Mouse (Mus musculus) Patski (cell line): ENCODE measurements around the gene Pip5k1c. TPM values are rescaled to one million over a fixed set of nuclear protein-coding genes. Genes with fewer than 3 reads are reported as not detected.

Experiments used
- ATAC-seq: fragments of 100-300 bp; one replicate; pipeline ENCODE4 v1.8.0; 2021
- CTCF ChIA-PET: fragments of 350-600 bp; sonication (Branson Sonifier 250); formaldehyde crosslinking; loops from one replicate; lab custom pipeline; 2022; ENCODE audit warnings: inconsistent platforms; lab: Charles Lee
- POLR2A ChIA-PET: fragments of 350-600 bp; sonication (Branson Sonifier 250); formaldehyde crosslinking; loops from one replicate; lab custom pipeline; 2022; ENCODE audit warnings: antibody characterized with exemption, inconsistent platforms; lab: Charles Lee
- DNase-seq: peaks from one replicate; pipeline ENCODE4 v3.0.0-alpha.2; 2011; ENCODE audit warnings: low read depth, low spot score
- H3K27me3 ChIP-seq: fragments of 371-371 bp; one replicate; pipeline ENCODE4 v1.5.1; 2021
- CTCF ChIP-seq: fragments of 100-300 bp; IDR thresholded peaks from one replicate; pipeline ENCODE4 v1.5.1; 2021
- in situ Hi-C: fragments of 300-500 bp; cut with MboI; formaldehyde crosslinking; loops from 3 replicates; pipeline ENCODE4 v1.11.1; 2018; ENCODE audit warnings: low pct_unique_long_range_greater_than_20kb, mixed read lengths
- polyA plus RNA-seq: library from polyadenylated mRNA; unstranded; gene quantifications from one replicate; pipeline ENCODE4 v1.2.3, GENCODE M21; 2021

Pip5k1c gene
- polyA plus RNA-seq, 1 experiment from 2014 or later: 51.5 TPM

DNA sequence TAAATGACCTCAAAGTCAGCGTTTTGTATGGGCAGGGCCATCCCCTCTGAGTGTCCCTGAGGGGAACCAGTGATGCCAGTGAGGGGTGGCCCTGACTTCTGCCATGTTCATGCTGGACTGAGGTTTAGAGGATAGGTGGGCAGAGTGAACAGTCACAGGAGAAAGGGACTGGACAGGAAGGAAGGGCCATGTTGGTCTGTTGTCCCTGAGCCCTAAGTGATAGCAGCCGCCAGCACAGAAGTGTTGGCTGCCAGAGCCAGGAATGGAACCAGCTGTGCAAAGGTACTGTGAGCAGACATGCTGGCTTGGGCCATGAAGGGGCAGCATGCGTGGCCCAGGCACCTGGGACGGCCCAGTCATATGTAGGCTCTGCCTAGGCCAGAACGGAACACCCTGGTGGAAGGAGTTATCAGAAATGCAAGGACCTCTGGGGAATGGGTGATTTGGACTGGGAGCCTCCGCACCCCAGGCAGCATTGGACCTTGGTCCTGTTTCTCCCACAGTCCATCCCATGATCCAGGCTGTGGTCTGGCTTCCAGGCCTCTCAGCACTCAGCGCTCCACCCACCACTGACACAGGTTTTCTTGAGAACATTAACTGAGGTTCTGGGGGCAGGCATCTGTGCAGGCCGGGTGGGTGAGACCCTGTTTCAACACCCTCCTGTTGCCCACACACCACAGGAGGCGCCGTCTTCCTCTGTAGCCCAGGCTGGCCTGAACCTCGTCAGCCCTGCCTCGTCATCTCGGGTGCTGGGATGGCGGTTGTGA lies 7.0 kb downstream of the Pip5k1c start:
- ChIA-PET POLR2A (no interaction called here), CTCF (interaction anchor here (0.7 to 3.1 kb wide), 3 partner anchors 7 to 42 kb away, joined by 3 to 15 read pairs (median 3); partner anchors contain the start of gene Pip5k1c)
- ATAC-seq (no peak), DNase-seq (no peak)
- in situ Hi-C loops: no loop called here
- no peak for TF ChIP-seq CTCF
- no peaks in the 10 kb centered on the region for H3K27me3 ChIP-seq

DNA sequence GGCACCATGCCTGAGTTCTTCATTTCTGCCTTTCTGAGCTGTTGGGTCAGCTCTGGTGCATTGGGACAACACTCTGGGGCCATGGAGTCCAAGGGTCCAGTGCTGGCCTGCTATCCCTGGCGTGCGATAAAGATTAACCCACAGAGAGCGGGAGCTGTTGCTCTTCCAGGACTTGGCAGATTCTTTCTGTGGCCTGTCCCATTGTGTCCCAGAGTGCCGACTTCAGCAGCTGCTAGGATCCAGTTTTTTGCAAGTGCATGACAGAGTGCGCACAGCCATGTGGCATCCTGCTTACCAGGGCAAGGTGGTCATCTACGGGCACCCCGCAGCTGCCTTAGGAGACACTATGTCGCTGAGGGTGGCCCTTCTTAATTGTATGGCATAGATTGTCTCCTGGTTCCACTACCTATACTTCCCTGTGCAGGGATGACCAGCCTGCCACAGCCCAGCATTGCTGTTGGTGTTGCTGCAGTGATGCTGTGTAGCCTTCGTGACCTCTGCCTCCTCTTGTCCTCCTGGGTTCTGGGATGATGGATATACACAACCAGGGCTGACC lies 7.7 kb downstream of the Pip5k1c start:
- ChIA-PET CTCF (interaction anchor here (3.1 kb wide), 1 partner anchor 7 kb away, joined by 15 read pairs; the partner anchor contains the start of gene Pip5k1c), POLR2A (no interaction called here)
- in situ Hi-C loops: no loop called here
- H3K27me3 ChIP-seq: no peaks in the 10 kb centered on the region
- TF ChIP-seq CTCF: no peak
- DNase-seq: no peak
- ATAC-seq: no peak

DNA sequence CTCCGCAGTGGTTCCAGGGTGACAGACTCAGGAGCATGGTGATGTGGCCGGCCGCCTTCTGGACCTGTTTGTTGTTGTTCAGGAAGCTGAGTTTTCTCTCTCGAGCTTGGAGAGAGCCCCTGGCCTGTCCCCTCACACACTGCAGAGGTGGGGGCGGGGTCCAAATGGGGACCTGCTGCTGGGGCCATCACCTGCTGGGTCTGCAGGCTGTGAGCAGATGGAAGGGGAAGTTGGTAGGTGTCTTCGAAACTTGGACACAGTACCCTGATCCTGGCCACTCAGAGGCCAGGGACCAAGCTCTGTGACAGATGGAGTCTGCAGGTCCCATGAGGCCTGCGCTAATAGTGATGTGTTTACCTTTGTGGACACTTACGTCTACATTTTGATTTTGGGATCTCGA lies 8.6 kb downstream of the Pip5k1c start:
- no peaks in the 10 kb centered on the region for H3K27me3 ChIP-seq
- in situ Hi-C loops: no loop called here
- no peak for TF ChIP-seq CTCF
- ChIA-PET POLR2A (no interaction called here), CTCF (interaction anchor here (1.0 to 3.1 kb wide), 2 partner anchors 8 to 12 kb away, joined by 4 to 15 read pairs; partner anchors contain the start of gene Pip5k1c)
- ATAC-seq (no peak), DNase-seq (no peak)

DNA sequence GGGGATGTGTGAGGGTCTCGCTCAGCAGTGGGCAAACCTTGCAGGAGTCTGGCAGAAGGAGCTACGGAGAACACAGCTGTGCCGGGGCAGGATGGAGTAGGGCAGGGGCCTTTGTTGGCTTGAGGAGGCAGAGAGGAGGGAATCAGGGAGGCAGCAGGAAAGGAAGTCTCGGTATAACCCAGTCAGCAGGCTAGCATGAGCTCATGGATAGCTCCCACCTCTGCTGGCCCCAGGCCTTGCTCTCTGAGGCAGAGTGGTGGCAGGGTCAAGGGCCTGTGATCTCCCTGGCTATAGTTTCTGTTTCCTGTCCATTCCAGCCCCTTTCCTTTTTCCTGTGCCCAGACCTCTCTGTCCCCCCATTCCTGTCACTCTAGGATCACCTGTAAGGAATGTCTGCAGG lies 9.5 kb downstream of the Pip5k1c start:
- CTCF ChIA-PET: interaction anchor here (1.6 to 4.6 kb wide), 3 partner anchors 9 to 40 kb away, joined by 3 to 28 read pairs (median 15); partner anchors contain the start of gene Pip5k1c
- in situ Hi-C loops: no loop called here
- DNase-seq: no peak
- H3K27me3 ChIP-seq: no peaks in the 10 kb centered on the region
- TF ChIP-seq CTCF: no peak
- ATAC-seq: no peak
- POLR2A ChIA-PET: no interaction called here

DNA sequence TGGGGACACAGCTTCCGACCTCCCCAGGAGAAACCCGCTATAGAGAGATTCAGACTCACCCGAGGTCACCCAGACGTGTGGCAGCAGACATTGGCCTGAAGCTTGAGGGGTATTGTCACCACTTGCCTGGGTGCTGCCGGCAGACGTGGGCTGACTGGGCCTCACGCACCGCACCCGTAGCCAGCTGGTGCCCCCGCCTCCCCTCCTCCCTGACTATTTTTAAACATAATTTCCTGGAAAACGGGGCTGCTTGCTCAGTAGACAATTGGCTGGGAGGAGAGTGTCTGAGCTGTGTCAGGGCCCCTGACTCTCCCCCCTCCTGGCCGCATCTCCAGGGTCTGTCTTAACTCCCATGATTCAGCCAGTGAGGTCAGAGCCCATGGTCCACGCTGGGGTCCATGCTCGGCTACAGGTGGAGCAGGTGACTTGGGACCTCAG lies 10.0 kb downstream of the Pip5k1c start:
- POLR2A ChIA-PET: no interaction called here
- in situ Hi-C loops: no loop called here
- CTCF ChIA-PET: interaction anchor here (1.6 to 4.6 kb wide), 3 partner anchors 10 to 39 kb away, joined by 3 to 28 read pairs (median 15); partner anchors contain the start of gene Pip5k1c
- H3K27me3 ChIP-seq: no peaks in the 10 kb centered on the region
- TF ChIP-seq CTCF: no peak
- DNase-seq: no peak
- ATAC-seq: no peak

DNA sequence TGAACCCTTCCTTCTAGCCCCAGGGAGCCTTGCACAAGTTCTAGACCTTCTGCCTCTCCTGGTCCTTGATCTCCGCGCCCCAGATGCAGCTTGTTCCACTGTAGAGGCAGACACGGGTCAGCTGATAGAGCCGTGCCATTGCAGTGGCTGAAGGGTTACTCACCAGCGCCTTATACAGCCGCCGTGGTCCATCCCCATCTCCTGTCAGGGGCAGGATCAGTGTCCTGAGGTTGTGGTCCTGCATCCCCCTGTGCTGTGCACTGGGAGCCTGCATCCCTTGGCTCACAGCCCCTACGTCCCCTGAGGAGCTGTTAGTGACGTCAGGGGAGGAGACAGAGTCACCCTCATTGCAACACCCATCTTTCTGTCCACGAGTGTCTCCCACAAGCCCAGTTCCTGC lies 10.5 kb downstream of the Pip5k1c start:
- no peak for ATAC-seq
- in situ Hi-C loops: no loop called here
- DNase-seq: no peak
- no peaks in the 10 kb centered on the region for H3K27me3 ChIP-seq
- ChIA-PET CTCF (interaction anchor here (1.6 to 4.6 kb wide), 3 partner anchors 10 to 39 kb away, joined by 3 to 28 read pairs (median 15); partner anchors contain the start of gene Pip5k1c), POLR2A (no interaction called here)
- TF ChIP-seq CTCF: no peak

DNA sequence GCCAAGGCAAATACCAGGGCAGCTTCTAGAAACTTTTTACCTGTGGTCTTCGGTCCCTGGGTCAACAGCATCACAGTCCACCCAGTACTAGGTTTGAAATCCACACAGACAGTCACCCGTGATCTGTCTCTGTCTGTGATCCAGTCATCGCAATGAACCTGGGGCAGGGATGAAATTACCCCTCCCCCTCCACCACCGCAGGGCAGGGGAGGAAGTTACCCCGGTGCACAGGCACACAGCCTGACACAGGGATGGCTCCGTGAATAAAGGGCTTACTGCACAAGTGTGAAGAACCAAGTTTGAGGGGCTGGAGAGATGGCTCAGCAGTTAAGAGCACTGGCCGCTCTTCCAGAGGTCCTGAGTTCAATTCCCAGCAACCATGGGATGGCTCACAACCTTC lies 11.0 kb downstream of the Pip5k1c start:
- no peak for TF ChIP-seq CTCF
- in situ Hi-C loops: no loop called here
- DNase-seq (no peak), ATAC-seq (no peak)
- no peaks in the 10 kb centered on the region for H3K27me3 ChIP-seq
- ChIA-PET CTCF (interaction anchor here (0.9 to 4.6 kb wide), 5 partner anchors 11 to 38 kb away, joined by 3 to 32 read pairs (median 5); partner anchors contain the start of genes Pip5k1c and Tjp3), POLR2A (no interaction called here)

DNA sequence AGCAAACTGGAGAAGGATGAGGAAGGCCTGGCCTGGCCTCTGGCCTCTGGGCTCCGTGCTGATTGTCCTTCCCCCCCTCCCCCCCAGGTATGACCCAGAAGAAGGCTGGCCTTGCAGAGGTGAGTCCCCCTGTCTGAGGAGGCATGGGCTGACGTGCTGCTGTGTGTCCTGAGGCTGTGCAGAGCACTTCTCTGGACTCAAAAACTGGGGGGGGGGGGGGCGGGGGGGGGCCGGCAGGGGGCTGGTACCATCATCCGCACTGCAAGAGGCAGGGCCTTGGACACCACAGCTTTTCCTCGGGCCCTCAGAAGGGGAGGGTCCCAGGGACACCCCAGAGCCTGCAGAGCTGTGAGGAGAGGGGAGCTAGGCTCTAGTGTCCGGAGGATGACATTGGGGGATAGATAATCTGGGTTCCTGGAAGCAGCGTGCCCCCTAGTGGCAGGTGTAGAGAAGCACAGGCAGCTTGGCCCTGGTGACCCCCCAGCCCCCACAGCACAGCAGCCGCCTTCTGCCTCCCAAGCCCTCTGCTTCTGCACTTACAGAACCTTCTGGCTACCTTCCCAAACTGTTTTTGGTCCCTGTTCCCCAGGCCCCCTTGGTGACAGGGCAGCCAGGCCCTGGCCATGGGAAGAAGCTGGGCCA lies 12.0 kb downstream of the Pip5k1c start:
- no peak for TF ChIP-seq CTCF
- H3K27me3 ChIP-seq: no peaks in the 10 kb centered on the region
- ChIA-PET POLR2A (interaction anchor here (0.5 to 0.7 kb wide), 2 partner anchors 8 to 19 kb away, joined by 3 read pairs; no protein-coding TSS in a partner anchor), CTCF (interaction anchor here (0.9 to 4.6 kb wide), 8 partner anchors 9 to 26 kb away, joined by 3 to 32 read pairs (median 5); partner anchors contain the start of genes Cactin, Pip5k1c and Tjp3)
- DNase-seq (no peak), ATAC-seq (no peak)
- in situ Hi-C loops: no loop called here

DNA sequence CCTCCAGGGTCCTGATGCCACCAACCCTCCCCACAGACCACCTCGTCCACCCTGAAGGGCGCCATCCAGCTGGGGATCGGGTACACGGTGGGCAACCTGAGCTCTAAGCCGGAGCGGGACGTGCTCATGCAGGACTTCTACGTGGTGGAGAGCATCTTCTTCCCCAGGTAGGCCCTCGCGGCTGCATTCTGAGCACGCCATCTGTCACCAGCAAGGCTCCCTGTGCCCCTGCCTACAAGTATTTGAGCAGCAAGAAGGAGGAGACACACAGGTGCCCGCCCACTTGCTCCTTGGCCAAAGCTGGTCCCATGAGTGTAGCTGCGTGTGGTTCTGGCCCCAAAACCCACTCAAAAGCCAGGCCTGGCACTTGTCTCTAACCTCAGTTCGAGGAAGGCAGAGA lies 12.9 kb downstream of the Pip5k1c start:
- CTCF ChIA-PET: interaction anchor here (0.9 to 4.6 kb wide), 7 partner anchors 10 to 27 kb away, joined by 3 to 32 read pairs (median 5); partner anchors contain the start of genes Cactin, Pip5k1c and Tjp3
- POLR2A ChIA-PET: interaction anchor here (0.7 kb wide), 1 partner anchor 9 kb away, joined by 3 read pairs; no protein-coding TSS in a partner anchor
- H3K27me3 ChIP-seq: no peaks in the 10 kb centered on the region
- no peak for TF ChIP-seq CTCF
- DNase-seq (no peak), ATAC-seq (no peak)
- in situ Hi-C loops: no loop called here

DNA sequence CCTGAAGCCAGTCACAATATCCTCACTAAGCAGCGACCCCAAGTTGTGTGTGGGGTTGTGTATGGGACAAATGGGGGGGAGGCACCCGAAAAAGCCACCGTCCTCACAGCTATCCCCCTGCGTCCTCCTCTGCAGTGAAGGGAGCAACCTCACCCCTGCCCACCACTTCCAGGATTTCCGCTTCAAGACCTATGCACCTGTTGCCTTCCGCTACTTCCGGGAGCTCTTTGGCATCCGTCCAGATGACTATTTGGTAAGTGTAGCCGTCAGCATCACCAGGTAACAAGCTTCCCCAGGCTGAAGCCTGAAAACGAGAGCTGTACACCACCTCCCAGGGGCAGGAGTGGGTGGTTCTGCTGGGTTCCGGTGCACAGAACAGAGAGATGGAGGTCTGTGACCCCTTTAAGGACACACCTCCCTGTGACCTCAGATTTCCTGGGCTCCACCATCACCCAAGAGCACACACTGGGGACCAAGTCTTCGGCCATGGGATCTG lies 13.5 kb downstream of the Pip5k1c start:
- DNase-seq: no peak
- no peak for ATAC-seq
- in situ Hi-C loops: no loop called here
- no peaks in the 10 kb centered on the region for H3K27me3 ChIP-seq
- CTCF ChIA-PET: interaction anchor here (1.0 to 4.6 kb wide), 5 partner anchors 10 to 17 kb away, joined by 3 to 32 read pairs (median 15); partner anchors contain the start of genes Pip5k1c and Tjp3
- POLR2A ChIA-PET: no interaction called here
- no peak for TF ChIP-seq CTCF
